Comparison of ENCODE assay signal across 15 mouse cellular contexts in the genomic region with DNA sequence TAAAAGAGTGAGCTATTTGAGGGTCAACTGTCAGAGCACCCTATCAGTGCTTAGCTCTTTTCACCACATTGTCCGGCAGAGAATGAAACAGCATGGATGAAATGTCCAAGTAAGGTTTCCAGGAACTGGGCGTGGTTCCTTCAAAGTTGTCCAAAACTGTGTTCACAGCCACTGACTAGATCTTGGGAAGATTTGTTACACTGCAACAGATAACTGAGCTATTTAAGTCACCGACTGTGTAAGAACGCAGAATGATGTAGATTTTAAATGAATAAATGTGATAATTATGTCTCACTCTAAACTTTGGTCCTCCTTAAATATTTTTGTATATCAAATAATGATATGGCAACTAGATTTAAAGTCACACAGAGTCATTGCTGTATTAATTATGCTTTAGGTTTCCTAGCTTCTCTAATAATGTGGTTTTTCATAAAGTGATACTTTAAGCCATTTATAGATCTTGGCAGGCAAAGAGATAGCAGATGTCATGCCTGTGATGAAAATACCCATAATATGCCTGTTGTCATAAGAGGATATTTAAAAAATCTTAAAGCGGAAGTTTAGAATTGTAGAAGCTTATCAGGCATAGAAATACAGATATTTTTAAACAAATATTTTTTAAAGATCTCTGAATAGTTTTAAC.
"Had no signal": no experiment of that assay in that cellular context is flagged by ENCODE, and none has a peak within 500 bp of the region (broad histone marks: within the 10 kb centered on the region; RNA-seq: fewer than 3 reads in every experiment).

No protein-coding gene starts in this region.

- H3K9me3 ChIP-seq: limb, embryonic 15.5 days; liver, embryonic 12.5 days; midbrain, embryonic 10.5 days; neural tube, embryonic 15.5 days had no signal

- H3K9ac ChIP-seq: limb, embryonic 15.5 days; liver, embryonic 12.5 days; lung, embryonic 14.5 days; neural tube, embryonic 15.5 days had no signal

- H3K4me3 ChIP-seq: limb, embryonic 15.5 days; liver, embryonic 12.5 days; midbrain, embryonic 10.5 days; myocyte; neural tube, embryonic 15.5 days had no signal

- H3K27me3 ChIP-seq: limb, embryonic 15.5 days; liver, embryonic 12.5 days; neural tube, embryonic 15.5 days had no signal

- H3K4me2 ChIP-seq: limb, embryonic 15.5 days; liver, embryonic 12.5 days; lung, embryonic 14.5 days; neural tube, embryonic 15.5 days had no signal

- H3K4me1 ChIP-seq: limb, embryonic 15.5 days; liver, embryonic 12.5 days; midbrain, embryonic 10.5 days; neural tube, embryonic 15.5 days had no signal

- ATAC-seq: liver, embryonic 12.5 days had no signal

- H3K27ac ChIP-seq: kidney, postnatal 0 days; limb, embryonic 15.5 days; liver, embryonic 12.5 days; midbrain, embryonic 10.5 days; neural tube, embryonic 15.5 days had no signal

- DNase-seq: kidney, adult 9 months; kidney, postnatal 36 days; lung, embryonic 14.5 days; lung, postnatal 10 days; lung, postnatal 4 days; midbrain, embryonic 14.5 days; right cerebral cortex, adult 18-20 months; right cerebral cortex, postnatal 25 days; thymus, postnatal 36 days had no signal

- H3K36me3 ChIP-seq: limb, embryonic 15.5 days; liver, embryonic 12.5 days; midbrain, embryonic 10.5 days; neural tube, embryonic 15.5 days had no signal
